Mouse (Mus musculus): ENCODE measurements around the gene Olfr479. TPM values are rescaled to one million over a fixed set of nuclear protein-coding genes. Genes with fewer than 3 reads are reported as not detected.
"Not testable (repeated sequence)": the region's sequence is repeated elsewhere in the genome, so short reads cannot be mapped to it uniquely, and the experiment has no call there.

Olfr479 gene
- polyA plus RNA-seq (2016; fragmentation: Nextera tagmentation; extraction: Ambion mirVana) = not detected in 2 replicates

- no peaks in the 10 kb centered on the region for H3K9me3 ChIP-seq
- H3K27ac ChIP-seq = no peak within 1 kb of the TSS
- no peak for ATAC-seq (ENCODE audit: low FRiP score)
- H3K4me3 ChIP-seq (replicated peaks) = no peak within 1 kb of the TSS
- no peaks in the 10 kb centered on the region for H3K4me1 ChIP-seq
- no peak within 1 kb of the TSS for H3K4me2 ChIP-seq
- 93% methylated on average over 2 of the region's 2 CpGs for WGBS
- H3K36me3 ChIP-seq (replicated peaks) = no peaks in the 10 kb centered on the region
- H3K27me3 ChIP-seq = no peaks in the 10 kb centered on the region
- H3K9ac ChIP-seq = no peak within 1 kb of the TSS
Measured at GRCm38 (mm10) chr7:108050393-108050792, at the start of gene Olfr479. TSS of gene Olfr479 (plus strand) at chr7:108050693.

GRCm38 (mm10) chr7:108014256-108014655, 36.2 kb upstream of the Olfr479 start:
- H3K4me2 ChIP-seq; H3K9ac ChIP-seq; H3K4me3 ChIP-seq (replicated peaks); H3K4me1 ChIP-seq; H3K36me3 ChIP-seq (replicated peaks); H3K9me3 ChIP-seq; ATAC-seq (ENCODE audit: low FRiP score); H3K27ac ChIP-seq; H3K27me3 ChIP-seq: not testable (repeated sequence)

GRCm38 (mm10) chr7:108033889-108034288, 16.6 kb upstream of the Olfr479 start, which contains the start of gene Olfr478:
TSS of gene Olfr478 (minus strand) at chr7:108033989.
- Histone ChIP-seq H3K9me3 (0 out of 2 replicates have a peak, but pooled peaks cover 4% of the 10 kb centered on the region), H3K4me3 (replicated peaks) (no peak within 1 kb of the TSS), H3K9ac (no peak within 1 kb of the TSS), H3K27ac (no peak within 1 kb of the TSS), H3K4me1 (no peaks in the 10 kb centered on the region), H3K36me3 (replicated peaks) (no peaks in the 10 kb centered on the region), H3K4me2 (no peak within 1 kb of the TSS), H3K27me3 (no peaks in the 10 kb centered on the region)
- WGBS = 85% methylated on average over 3 of the region's 3 CpGs
- no peak for ATAC-seq (ENCODE audit: low FRiP score)

- Histone ChIP-seq H3K36me3 (replicated peaks) (no peaks in the 10 kb centered on the region), H3K9me3 (no peaks in the 10 kb centered on the region), H3K4me3 (replicated peaks) (no peak within 1 kb of the TSS), H3K4me2 (no peak within 1 kb of the TSS), H3K27me3 (no peaks in the 10 kb centered on the region), H3K9ac (no peak within 1 kb of the TSS), H3K27ac (no peak within 1 kb of the TSS), H3K4me1 (no peaks in the 10 kb centered on the region)
- no peak for ATAC-seq (ENCODE audit: low FRiP score)
- WGBS = 86% methylated on average over 1 of the region's 1 CpGs
Measured at GRCm38 (mm10) chr7:108067246-108067645, 16.8 kb downstream of the Olfr479 start, which contains the start of gene Olfr480. TSS of gene Olfr480 (minus strand) at chr7:108067346.

GRCm38 (mm10) chr7:108079555-108079954, 29.1 kb downstream of the Olfr479 start, which contains the start of gene Olfr481:
TSS of gene Olfr481 (plus strand) at chr7:108079855.
- no peaks in the 10 kb centered on the region for H3K9me3 ChIP-seq
- H3K4me2 ChIP-seq = no peak within 1 kb of the TSS
- no peak within 1 kb of the TSS for H3K4me3 ChIP-seq (replicated peaks)
- H3K4me1 ChIP-seq = no peaks in the 10 kb centered on the region
- no peaks in the 10 kb centered on the region for H3K36me3 ChIP-seq (replicated peaks)
- no peak within 1 kb of the TSS for H3K9ac ChIP-seq
- no peaks in the 10 kb centered on the region for H3K27me3 ChIP-seq
- ATAC-seq (ENCODE audit: low FRiP score) = no peak
- H3K27ac ChIP-seq = no peak within 1 kb of the TSS

- H3K27me3 ChIP-seq = no peaks in the 10 kb centered on the region
- no peak for ATAC-seq (ENCODE audit: low FRiP score)
- no peaks in the 10 kb centered on the region for H3K4me1 ChIP-seq
- no peak within 1 kb of the TSS for H3K9ac ChIP-seq
- H3K9me3 ChIP-seq = no peaks in the 10 kb centered on the region
- no peak within 1 kb of the TSS for H3K27ac ChIP-seq
- no peak within 1 kb of the TSS for H3K4me2 ChIP-seq
- no peaks in the 10 kb centered on the region for H3K36me3 ChIP-seq (replicated peaks)
- 88% methylated on average over 1 of the region's 1 CpGs for WGBS
- H3K4me3 ChIP-seq (replicated peaks) = no peak within 1 kb of the TSS
Measured at GRCm38 (mm10) chr7:108097486-108097885, 47.0 kb downstream of the Olfr479 start, which contains the start of gene Olfr482. TSS of gene Olfr482 (minus strand) at chr7:108097586.

- no peak within 1 kb of the TSS for H3K27ac ChIP-seq
- no peaks in the 10 kb centered on the region for H3K27me3 ChIP-seq
- H3K9me3 ChIP-seq = no peaks in the 10 kb centered on the region
- H3K9ac ChIP-seq = no peak within 1 kb of the TSS
- no peak for ATAC-seq (ENCODE audit: low FRiP score)
- H3K36me3 ChIP-seq (replicated peaks) = no peaks in the 10 kb centered on the region
- WGBS = 75% methylated on average over 1 of the region's 1 CpGs
- H3K4me1 ChIP-seq = no peaks in the 10 kb centered on the region
- no peak within 1 kb of the TSS for H3K4me3 ChIP-seq (replicated peaks)
- H3K4me2 ChIP-seq = no peak within 1 kb of the TSS
Measured at GRCm38 (mm10) chr7:108100549-108100948, 50.1 kb downstream of the Olfr479 start, which contains the start of gene Olfr483. TSS of gene Olfr483 (plus strand) at chr7:108100849.

Other genes starting within 250 kb of the Olfr479 start
- gene Ovch2, start 249.5 kb upstream of the Olfr479 start, polyA plus RNA-seq (2016; fragmentation: Nextera tagmentation; extraction: Ambion mirVana) = not detected in 2 replicates
- gene Olfr467, start 238.4 kb upstream of the Olfr479 start, polyA plus RNA-seq (2016; fragmentation: Nextera tagmentation; extraction: Ambion mirVana) = not detected in 2 replicates
- not detected in 2 replicates for gene Olfr469, start 225.2 kb upstream of the Olfr479 start, polyA plus RNA-seq (2016; fragmentation: Nextera tagmentation; extraction: Ambion mirVana)
- gene Olfr470, start 203.2 kb upstream of the Olfr479 start, polyA plus RNA-seq (2016; fragmentation: Nextera tagmentation; extraction: Ambion mirVana) = not detected in 2 replicates
- not detected in 2 replicates for gene Olfr472, start 152.8 kb upstream of the Olfr479 start, polyA plus RNA-seq (2016; fragmentation: Nextera tagmentation; extraction: Ambion mirVana)
- not detected in 2 replicates for gene Olfr473, start 120.2 kb upstream of the Olfr479 start, polyA plus RNA-seq (2016; fragmentation: Nextera tagmentation; extraction: Ambion mirVana)
- not detected in 2 replicates for gene Olfr474, start 96.0 kb upstream of the Olfr479 start, polyA plus RNA-seq (2016; fragmentation: Nextera tagmentation; extraction: Ambion mirVana)
- not detected in 2 replicates for gene Olfr476, start 85.9 kb upstream of the Olfr479 start, polyA plus RNA-seq (2016; fragmentation: Nextera tagmentation; extraction: Ambion mirVana)
- gene Olfr477, start 64.0 kb upstream of the Olfr479 start, polyA plus RNA-seq (2016; fragmentation: Nextera tagmentation; extraction: Ambion mirVana) = not detected in 2 replicates
- gene Olfr478, start 16.7 kb upstream of the Olfr479 start, polyA plus RNA-seq (2016; fragmentation: Nextera tagmentation; extraction: Ambion mirVana) = not detected in 2 replicates
- not detected in 2 replicates for gene Olfr480, start 16.7 kb downstream of the Olfr479 start, polyA plus RNA-seq (2016; fragmentation: Nextera tagmentation; extraction: Ambion mirVana)
- not detected in 2 replicates for gene Olfr481, start 29.2 kb downstream of the Olfr479 start, polyA plus RNA-seq (2016; fragmentation: Nextera tagmentation; extraction: Ambion mirVana)
- gene Olfr482, start 46.9 kb downstream of the Olfr479 start, polyA plus RNA-seq (2016; fragmentation: Nextera tagmentation; extraction: Ambion mirVana) = 0.10 TPM in 1 of 2 replicates, not detected in the other
- gene Olfr483, start 50.2 kb downstream of the Olfr479 start, polyA plus RNA-seq (2016; fragmentation: Nextera tagmentation; extraction: Ambion mirVana) = not detected in 2 replicates
- not detected in 2 replicates for gene Olfr484, start 76.8 kb downstream of the Olfr479 start, polyA plus RNA-seq (2016; fragmentation: Nextera tagmentation; extraction: Ambion mirVana)
- not detected in 2 replicates for gene Olfr485, start 109.2 kb downstream of the Olfr479 start, polyA plus RNA-seq (2016; fragmentation: Nextera tagmentation; extraction: Ambion mirVana)
- not detected in 2 replicates for gene Olfr486, start 122.0 kb downstream of the Olfr479 start, polyA plus RNA-seq (2016; fragmentation: Nextera tagmentation; extraction: Ambion mirVana)
- gene Olfr487, start 163.9 kb downstream of the Olfr479 start, polyA plus RNA-seq (2016; fragmentation: Nextera tagmentation; extraction: Ambion mirVana) = not detected in 2 replicates
- 0.06 TPM in 1 of 2 replicates, not detected in the other for gene Olfr488, start 207.7 kb downstream of the Olfr479 start, polyA plus RNA-seq (2016; fragmentation: Nextera tagmentation; extraction: Ambion mirVana)
- not detected in 2 replicates for gene Olfr490, start 238.2 kb downstream of the Olfr479 start, polyA plus RNA-seq (2016; fragmentation: Nextera tagmentation; extraction: Ambion mirVana)